Mouse (Mus musculus) right cerebral cortex, postnatal 36 days (tissue): ENCODE data around the gene Elf3.
A peak's percentile ranks its signal among the peaks of the same experiment; 100 is the strongest.
"Not testable (repeated sequence)": the region's sequence is repeated elsewhere in the genome, so short reads cannot be mapped to it uniquely, and the experiment has no call there.

Experiments
- DNase-seq, 2 experiments: peaks; one replicate each; pipeline ENCODE4 v3.0.0; 2022; ENCODE audit warnings: low spot score in 2 of 2, mixed read lengths in 1 of 2

The Elf3 gene

GRCm38 (mm10) chr1:135258380-135259127, at the start of gene Elf3:
Elf3 (minus strand) TSS chr1:135258568.
- no peak for DNase-seq

- DNase-seq: no peak
Measured at GRCm38 (mm10) chr1:135290908-135291307, 32.5 kb upstream of the Elf3 start.

GRCm38 (mm10) chr1:135286311-135286710, 27.9 kb upstream of the Elf3 start:
- no peak for DNase-seq

- peak; percentile 50 to 52 for DNase-seq
Measured at GRCm38 (mm10) chr1:135283826-135284291, 25.5 kb upstream of the Elf3 start, which contains the start of gene Rnpep. Rnpep (minus strand) TSS chr1:135284084.

- peak in 1 of 2 experiments; percentile 36 for DNase-seq
Measured at GRCm38 (mm10) chr1:135283287-135283825, 25.0 kb upstream of the Elf3 start.

GRCm38 (mm10) chr1:135282536-135283286, 24.3 kb upstream of the Elf3 start:
- DNase-seq: no peak

- DNase-seq: no peak
Measured at GRCm38 (mm10) chr1:135281841-135282240, 23.5 kb upstream of the Elf3 start.

- DNase-seq: peak; percentile 33 to 34
Measured at GRCm38 (mm10) chr1:135280646-135281045, 22.3 kb upstream of the Elf3 start.

- no peak for DNase-seq
Measured at GRCm38 (mm10) chr1:135271371-135271770, 13.0 kb upstream of the Elf3 start.

- DNase-seq: no peak
Measured at GRCm38 (mm10) chr1:135267663-135268446, 9.5 kb upstream of the Elf3 start.

GRCm38 (mm10) chr1:135265834-135266233, 7.5 kb upstream of the Elf3 start:
- no peak for DNase-seq

- DNase-seq: no peak
Measured at GRCm38 (mm10) chr1:135263316-135263715, 4.9 kb upstream of the Elf3 start.

- no peak for DNase-seq
Measured at GRCm38 (mm10) chr1:135262329-135262728, 4.0 kb upstream of the Elf3 start.

GRCm38 (mm10) chr1:135260931-135261330, 2.6 kb upstream of the Elf3 start:
- no peak for DNase-seq

- DNase-seq: peak in 1 of 2 experiments; percentile 28
Measured at GRCm38 (mm10) chr1:135259128-135259436, 714 bp upstream of the Elf3 start.

- DNase-seq: no peak
Measured at GRCm38 (mm10) chr1:135256299-135256698, 2.1 kb downstream of the Elf3 start.

- no peak for DNase-seq
Measured at GRCm38 (mm10) chr1:135252854-135253253, 5.5 kb downstream of the Elf3 start.

GRCm38 (mm10) chr1:135251405-135251804, 7.0 kb downstream of the Elf3 start:
- no peak for DNase-seq

GRCm38 (mm10) chr1:135250706-135251105, 7.7 kb downstream of the Elf3 start:
- no peak for DNase-seq

- peak; percentile 44 to 57 for DNase-seq
Measured at GRCm38 (mm10) chr1:135248434-135248850, 9.9 kb downstream of the Elf3 start.

GRCm38 (mm10) chr1:135244014-135244413, 14.4 kb downstream of the Elf3 start:
- DNase-seq: no peak

GRCm38 (mm10) chr1:135240206-135240605, 18.2 kb downstream of the Elf3 start:
- DNase-seq: not testable (repeated sequence)
